Mouse (Mus musculus) CD4-positive, CD25-positive, alpha-beta regulatory T cell, adult 4 months (primary cell): Measurements from ENCODE around the gene D8Ertd738e. TPM values are rescaled to one million over a fixed set of nuclear protein-coding genes. Genes with fewer than 3 reads are reported as not detected.
"Not testable (repeated sequence)": the region's sequence is repeated elsewhere in the genome, so short reads cannot be mapped to it uniquely, and the experiment has no call there.

Source experiments
- ATAC-seq: one replicate; pipeline ENCODE4 v1.8.0; 2017
- polyA plus RNA-seq, 2 experiments: library from polyadenylated mRNA; unstranded; fragments of 100-300 nt; shearing (Covaris generic); gene quantifications; one replicate each; pipeline ENCODE4 v1.2.1; 2017

Gene D8Ertd738e
- polyA plus RNA-seq = 100 to 1,000 TPM; 365 to 370 TPM

- peak; percentile 100 for ATAC-seq
These were observed at the start of gene D8Ertd738e for GRCm38 (mm10) chr8:84249257-84250170. Gene D8Ertd738e, minus strand, starts transcription at chr8:84249719.

- ATAC-seq = no peak
These were observed 47.7 kb upstream of the D8Ertd738e start for GRCm38 (mm10) chr8:84297029-84297785.

- ATAC-seq = no peak
These were observed 42.2 kb upstream of the D8Ertd738e start for GRCm38 (mm10) chr8:84291688-84292087.

DNA sequence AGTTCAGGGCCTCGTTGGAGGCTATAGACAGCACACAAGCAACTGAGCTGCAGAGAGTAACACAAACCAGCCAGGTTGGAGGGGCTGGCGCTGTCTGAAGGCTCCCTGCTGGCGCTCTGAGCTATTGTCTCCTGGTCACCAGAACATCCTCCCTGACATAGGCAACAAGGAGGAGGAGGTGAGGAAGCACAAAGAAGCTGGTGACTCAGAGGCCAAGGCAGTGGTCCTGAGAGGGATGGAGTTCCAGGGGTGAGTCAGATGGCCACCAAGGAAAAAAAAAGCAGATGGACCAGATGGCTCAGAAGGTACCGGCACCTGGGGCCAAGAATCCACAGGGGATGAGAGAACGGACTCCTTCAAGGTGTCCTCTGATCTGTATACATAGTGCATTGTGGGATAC is 41.6 kb upstream of the D8Ertd738e start:
- ATAC-seq = no peak

DNA sequence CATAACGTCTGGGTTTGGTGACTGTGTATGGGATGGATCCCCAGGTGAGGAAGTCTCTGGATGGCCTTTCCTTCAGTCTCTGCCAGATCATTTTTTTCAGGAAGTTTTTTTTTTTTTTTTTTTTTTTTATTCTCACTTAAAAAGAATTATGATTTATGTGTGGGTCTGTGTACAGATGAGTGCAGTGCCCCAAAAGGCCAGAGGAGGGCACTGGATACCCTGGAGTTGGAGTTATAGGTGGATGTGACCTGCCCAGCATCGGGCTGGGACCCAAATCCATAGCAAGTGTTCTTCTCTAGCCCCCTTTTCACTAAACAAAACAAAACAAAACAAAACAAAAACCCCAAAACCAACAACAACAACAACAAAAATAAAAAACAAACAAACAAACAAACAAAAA is 39.4 kb upstream of the D8Ertd738e start:
- no peak for ATAC-seq

DNA sequence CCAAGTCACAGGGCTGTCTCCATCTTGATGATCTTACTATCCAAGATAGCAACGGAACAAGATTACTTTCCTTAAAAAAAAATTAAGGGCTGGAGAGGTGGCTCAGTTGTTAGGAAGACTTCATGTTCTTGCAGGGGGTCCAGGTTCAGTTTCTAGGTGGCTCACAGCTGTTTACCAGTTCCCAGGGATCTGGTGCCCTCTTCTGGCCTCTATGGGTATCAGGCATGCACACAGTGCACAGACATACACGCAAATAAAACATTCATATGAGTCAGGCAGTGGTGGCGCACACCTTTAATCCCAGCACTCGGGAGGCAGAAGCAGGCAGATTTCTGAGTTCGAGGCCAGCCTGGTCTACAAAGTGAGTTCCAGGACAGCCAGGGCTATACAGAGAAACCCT is 36.1 kb upstream of the D8Ertd738e start:
- not testable (repeated sequence) for ATAC-seq

DNA sequence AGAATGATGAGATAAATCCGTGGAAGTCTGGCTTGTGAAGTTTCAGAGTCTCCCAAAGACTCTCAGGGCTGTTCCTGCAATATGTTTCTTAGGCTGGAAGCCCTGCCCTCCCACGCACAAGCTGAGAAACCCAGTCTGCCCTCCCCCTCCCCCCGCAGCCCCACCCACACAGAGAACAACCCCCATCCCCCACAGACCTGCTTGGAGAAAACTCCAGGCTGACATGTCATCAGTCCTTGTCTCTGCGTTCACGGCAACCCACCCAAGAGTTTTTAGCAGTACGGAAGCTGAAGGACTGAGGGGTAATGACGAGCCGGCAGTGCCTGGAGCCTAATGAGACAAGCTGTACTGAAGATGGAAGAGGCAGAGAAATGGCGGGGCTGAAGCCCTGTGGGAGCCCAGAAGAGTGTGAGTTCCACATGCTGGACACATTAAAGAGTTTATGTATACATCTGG is 35.1 kb upstream of the D8Ertd738e start:
- no peak for ATAC-seq

DNA sequence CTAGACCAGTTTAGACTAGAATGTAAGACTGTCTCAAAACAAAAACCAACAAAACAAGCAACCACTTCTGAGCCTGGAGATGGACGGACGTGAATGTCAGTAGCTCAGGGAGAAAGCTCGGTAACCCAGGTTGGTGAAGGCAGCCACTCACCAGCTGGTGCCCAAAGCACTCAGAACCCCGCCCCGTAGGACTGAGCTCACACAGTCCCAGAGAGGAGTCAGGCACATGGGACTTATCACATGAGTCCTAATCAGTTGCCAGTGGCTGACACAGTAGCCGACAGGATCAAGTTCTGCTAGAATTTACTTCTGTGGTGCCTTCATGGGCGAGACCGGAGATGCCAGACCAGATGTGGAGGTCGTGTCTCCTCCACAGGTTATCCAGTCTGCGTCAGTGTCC is 31.3 kb upstream of the D8Ertd738e start:
- no peak for ATAC-seq

DNA sequence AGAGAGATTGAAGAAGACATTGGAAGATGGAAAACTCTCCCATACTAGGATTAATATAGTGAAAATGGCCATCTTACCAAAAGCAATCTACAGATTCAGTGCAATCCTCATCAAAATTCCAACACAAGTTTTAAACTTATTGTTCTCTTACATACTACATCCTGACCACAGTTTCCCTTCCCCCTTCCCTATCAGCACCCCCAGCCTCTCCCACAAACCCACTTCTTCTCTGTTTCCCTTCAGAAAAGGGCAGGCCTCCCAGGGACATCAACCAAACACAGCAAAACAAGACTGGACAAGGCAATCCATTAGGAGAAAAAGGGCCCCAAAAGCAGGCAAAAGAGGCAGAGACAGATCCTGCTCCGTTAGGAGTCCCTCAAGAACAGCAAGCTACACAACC is 26.9 kb upstream of the D8Ertd738e start:
- ATAC-seq = no peak

- no peak for ATAC-seq
These were observed 24.4 kb upstream of the D8Ertd738e start for GRCm38 (mm10) chr8:84273968-84274367.

DNA sequence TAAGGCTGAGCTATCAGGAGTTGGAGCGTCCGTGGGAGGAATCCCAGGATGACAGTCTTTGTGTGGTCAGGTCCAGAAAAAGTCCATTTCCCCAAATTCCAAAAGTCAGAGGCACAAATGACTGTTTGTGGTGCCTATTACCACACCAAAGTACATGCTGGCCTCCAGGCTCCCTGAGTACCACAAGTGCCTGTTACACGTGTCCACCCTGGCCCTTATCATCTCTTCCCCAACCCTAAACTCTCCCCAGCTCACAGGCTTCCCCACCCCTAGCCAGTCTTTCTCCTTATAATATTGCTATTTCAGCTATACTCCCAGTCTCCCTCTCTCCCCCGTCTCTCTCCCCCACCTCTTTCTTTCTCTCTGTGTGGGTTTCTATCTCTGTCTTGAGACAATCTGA is 22.8 kb upstream of the D8Ertd738e start:
- ATAC-seq = no peak

GRCm38 (mm10) chr8:84269950-84270773 is 20.6 kb upstream of the D8Ertd738e start, which contains the start of gene Ccdc130:
Gene Ccdc130, minus strand, starts transcription at chr8:84270380.
- peak; percentile 97 for ATAC-seq

DNA sequence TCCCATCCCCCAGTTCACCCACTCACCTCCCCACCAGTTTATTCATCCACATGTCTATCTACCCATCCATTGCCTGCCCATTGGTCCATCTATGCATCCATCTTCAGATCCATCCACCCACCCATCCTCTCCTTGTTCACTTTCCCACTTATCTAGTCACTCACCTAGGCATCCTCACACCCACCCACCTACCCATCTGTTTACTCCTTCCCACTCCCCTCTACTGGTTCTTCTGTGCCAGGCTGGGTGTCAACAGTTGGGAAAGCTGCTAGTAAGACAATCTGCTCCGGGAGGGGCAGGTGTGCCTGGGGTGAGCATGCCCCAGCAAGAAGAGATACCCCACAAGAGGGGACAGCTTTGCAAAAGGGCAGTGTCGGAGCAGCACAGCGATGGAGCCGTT is 11.6 kb upstream of the D8Ertd738e start:
- no peak for ATAC-seq

- ATAC-seq = peak; percentile 79
These were observed 7.5 kb upstream of the D8Ertd738e start, which contains the start of gene Mri1 for GRCm38 (mm10) chr8:84256822-84257610. Gene Mri1, minus strand, starts transcription at chr8:84257326.

- ATAC-seq = peak; percentile 82
These were observed 6.9 kb upstream of the D8Ertd738e start for GRCm38 (mm10) chr8:84256458-84256821.

DNA sequence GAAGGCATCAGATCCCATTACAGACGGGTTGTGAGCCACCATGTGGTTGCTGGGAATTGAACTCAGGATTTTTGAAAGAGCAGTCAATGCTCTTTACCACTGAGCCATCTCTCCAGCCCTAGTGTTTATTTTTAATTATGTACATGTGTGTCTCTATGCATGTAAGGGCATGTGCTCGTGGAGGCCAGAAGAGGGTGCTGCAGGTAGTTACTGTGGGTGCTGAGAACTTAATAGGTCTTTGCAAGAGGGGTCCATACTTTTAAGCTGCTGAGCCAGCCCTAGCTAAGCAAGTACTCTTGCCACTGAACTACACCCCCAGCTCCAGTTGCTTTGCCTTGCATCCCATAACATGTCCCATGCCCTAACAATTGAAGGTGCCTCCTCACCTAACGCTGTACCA is 6.3 kb upstream of the D8Ertd738e start:
- no peak for ATAC-seq

DNA sequence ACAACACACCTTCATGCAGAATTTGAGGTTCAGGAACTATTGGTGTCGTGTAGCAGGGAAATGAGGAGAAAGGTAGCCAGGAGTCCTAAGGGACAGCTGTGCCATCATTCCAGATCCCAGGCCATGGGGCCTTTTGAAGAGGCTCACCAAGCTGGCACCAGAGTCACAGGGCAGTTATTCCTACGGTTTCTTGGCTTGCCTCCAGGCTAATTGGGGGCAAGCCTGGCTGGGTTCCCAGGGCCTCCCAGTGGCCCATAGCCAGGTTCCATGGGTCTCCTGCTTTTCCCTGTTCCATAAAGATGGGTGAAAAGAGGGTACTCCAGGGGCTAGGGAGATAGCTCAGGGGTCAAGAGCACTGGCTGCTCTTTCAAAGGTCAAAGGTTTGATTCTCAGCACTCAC is 7.7 kb downstream of the D8Ertd738e start:
- no peak for ATAC-seq

GRCm38 (mm10) chr8:84241167-84241566 is 8.4 kb downstream of the D8Ertd738e start:
- ATAC-seq = no peak

GRCm38 (mm10) chr8:84237542-84238229 is 11.8 kb downstream of the D8Ertd738e start:
- peak; percentile 23 for ATAC-seq

GRCm38 (mm10) chr8:84236998-84237473 is 12.5 kb downstream of the D8Ertd738e start, which contains the start of gene Zswim4:
Gene Zswim4, minus strand, starts transcription at chr8:84237055.
- peak; percentile 98 for ATAC-seq
